Mouse (Mus musculus) myocyte (in vitro differentiated cells): ENCODE data around the gene Emsy. TPM values are rescaled to one million over a fixed set of nuclear protein-coding genes. Genes with fewer than 3 reads are reported as not detected.

ENCODE experiments used
- H3K27me3 ChIP-seq: one replicate; pipeline ENCODE4 v1.6.1; 2011; ENCODE audit not compliant: control insufficient read depth, insufficient read depth, insufficient read length
- H3K36me3 ChIP-seq: one replicate; pipeline ENCODE4 v1.6.1; 2011; ENCODE audit not compliant: control insufficient read depth, insufficient read depth
- H3K4me2 ChIP-seq: one replicate; pipeline ENCODE4 v1.6.1; 2011; ENCODE audit warnings: low read depth, control low read depth
- H3K4me3 ChIP-seq: one replicate; pipeline ENCODE4 v1.5.1; 2011; ENCODE audit warnings: mild to moderate bottlenecking, control low read depth, moderate library complexity
- H3K79me2 ChIP-seq: one replicate; pipeline ENCODE4 v1.6.1; 2011; ENCODE audit not compliant: control insufficient read depth, insufficient read depth
- H3ac ChIP-seq: one replicate; pipeline ENCODE4 v1.6.1; 2011; ENCODE audit not compliant: control insufficient read depth, insufficient read length
- CEBPB ChIP-seq: IDR thresholded peaks from 2 replicates; pipeline ENCODE4 v1.6.1; 2011; ENCODE audit warnings: mild to moderate bottlenecking, moderate library complexity; ENCODE audit not compliant: poor library complexity, insufficient read depth, severe bottlenecking
- E2F4 ChIP-seq: IDR thresholded peaks from one replicate; pipeline ENCODE4 v1.6.1; 2011; ENCODE audit warnings: mild to moderate bottlenecking, control low read depth, moderate library complexity; ENCODE audit not compliant: insufficient read depth
- MAX ChIP-seq: IDR thresholded peaks from one replicate; pipeline ENCODE4 v1.6.1; 2011; ENCODE audit warnings: low read depth, mild to moderate bottlenecking, control low read depth
- MYOD1 ChIP-seq, 3 experiments: IDR thresholded peaks; one replicate each; pipeline ENCODE4 v1.6.1; 2011; ENCODE audit warnings: control low read depth in 2 of 3, low read depth in 2 of 3, mild to moderate bottlenecking in 2 of 3, moderate library complexity in 1 of 3; ENCODE audit not compliant: insufficient read length in 2 of 3, control insufficient read depth in 1 of 3
- MYOG ChIP-seq, 3 experiments: IDR thresholded peaks; one replicate each; pipeline ENCODE4 v1.6.1; 2011; ENCODE audit warnings: control low read depth in 2 of 3, low read depth in 2 of 3, mild to moderate bottlenecking in 2 of 3; ENCODE audit not compliant: insufficient read length in 2 of 3, control insufficient read depth in 1 of 3, insufficient read depth in 1 of 3
- POLR2A ChIP-seq: IDR thresholded peaks from one replicate; pipeline ENCODE4 v1.6.1; 2011; ENCODE audit warnings: low read depth, mild to moderate bottlenecking, control low read depth, moderate library complexity; ENCODE audit not compliant: insufficient read length
- POLR2AphosphoS2 ChIP-seq: IDR thresholded peaks from one replicate; pipeline ENCODE4 v1.6.1; 2011; ENCODE audit warnings: low read depth, control low read depth; ENCODE audit not compliant: insufficient read length
- REST ChIP-seq: IDR thresholded peaks from one replicate; pipeline ENCODE4 v1.6.1; 2011; ENCODE audit warnings: mild to moderate bottlenecking, control low read depth, moderate library complexity; ENCODE audit not compliant: insufficient read depth, insufficient read length
- SRF ChIP-seq: IDR thresholded peaks from one replicate; pipeline ENCODE4 v1.6.1; 2011; ENCODE audit warnings: low read depth; ENCODE audit not compliant: control insufficient read depth, insufficient read length
- TCF12 ChIP-seq: IDR thresholded peaks from one replicate; pipeline ENCODE4 v1.6.1; 2011; ENCODE audit warnings: mild to moderate bottlenecking, control low read depth; ENCODE audit not compliant: poor library complexity, insufficient read depth, severe bottlenecking
- TCF3 ChIP-seq: IDR thresholded peaks from one replicate; pipeline ENCODE4 v1.6.1; 2011; ENCODE audit warnings: low read depth, control low read depth; ENCODE audit not compliant: insufficient read length
- USF1 ChIP-seq: IDR thresholded peaks from one replicate; pipeline ENCODE4 v1.6.1; 2011; ENCODE audit warnings: low read depth, mild to moderate bottlenecking, control low read depth, moderate library complexity
- polyA plus RNA-seq: library from polyadenylated mRNA; unstranded; fragments of >200 nt; fragmentation: generic; extraction: Trizol; gene quantifications from one replicate; pipeline ENCODE4 v1.2.1, GENCODE M21; 2012; ENCODE audit warnings: missing spikeins

The Emsy gene
- polyA plus RNA-seq, 1 experiment: 9.1 TPM

GRCm38 (mm10) chr7:98593276-98593675 lies 63.3 kb downstream of the Emsy start:
- no peaks in the 10 kb centered on the region for H3K79me2 ChIP-seq
- H3K36me3 ChIP-seq: peaks cover 41% of the 10 kb centered on the region
- TF ChIP-seq MYOD1 (IDR thresholded peaks at IDR 0.05; ENCODE audit: control insufficient read depth in 1 of 3, insufficient read length in 2 of 3, low read depth in 2 of 3) (no peak), POLR2AphosphoS2 (no peak), TCF12 (no peak), MYOG (IDR thresholded peaks at IDR 0.05; ENCODE audit: control insufficient read depth in 1 of 3, insufficient read depth in 1 of 3, insufficient read length in 2 of 3, low read depth in 2 of 3) (no peak), E2F4 (no peak), TCF3 (no peak), MAX (no peak), SRF (no peak), USF1 (no peak), REST (no peak), CEBPB (no peak), POLR2A (no peak)
- no peak overlapping the region for H3K4me3 ChIP-seq
- no peak overlapping the region for H3ac ChIP-seq
- no peak overlapping the region for H3K4me2 ChIP-seq
- no peaks in the 10 kb centered on the region for H3K27me3 ChIP-seq

- Histone ChIP-seq H3ac (no peak overlapping the region), H3K4me2 (no peak overlapping the region), H3K79me2 (no peaks in the 10 kb centered on the region), H3K36me3 (peaks cover 28% of the 10 kb centered on the region), H3K27me3 (no peaks in the 10 kb centered on the region), H3K4me3 (no peak overlapping the region)
- no peak for TF ChIP-seq USF1
- no peak for TF ChIP-seq POLR2AphosphoS2
- no peak for TF ChIP-seq E2F4
- TF ChIP-seq TCF3: no peak
- TF ChIP-seq MAX: no peak
- no peak for TF ChIP-seq CEBPB
- TF ChIP-seq SRF: no peak
- no peak for TF ChIP-seq MYOG (IDR thresholded peaks at IDR 0.05; ENCODE audit: control insufficient read depth in 1 of 3, insufficient read depth in 1 of 3, insufficient read length in 2 of 3, low read depth in 2 of 3)
- TF ChIP-seq MYOD1 (IDR thresholded peaks at IDR 0.05; ENCODE audit: control insufficient read depth in 1 of 3, insufficient read length in 2 of 3, low read depth in 2 of 3): no peak
- TF ChIP-seq POLR2A: no peak
- no peak for TF ChIP-seq REST
- TF ChIP-seq TCF12: no peak
Measured at GRCm38 (mm10) chr7:98589028-98589427, 67.6 kb downstream of the Emsy start.

DNA sequence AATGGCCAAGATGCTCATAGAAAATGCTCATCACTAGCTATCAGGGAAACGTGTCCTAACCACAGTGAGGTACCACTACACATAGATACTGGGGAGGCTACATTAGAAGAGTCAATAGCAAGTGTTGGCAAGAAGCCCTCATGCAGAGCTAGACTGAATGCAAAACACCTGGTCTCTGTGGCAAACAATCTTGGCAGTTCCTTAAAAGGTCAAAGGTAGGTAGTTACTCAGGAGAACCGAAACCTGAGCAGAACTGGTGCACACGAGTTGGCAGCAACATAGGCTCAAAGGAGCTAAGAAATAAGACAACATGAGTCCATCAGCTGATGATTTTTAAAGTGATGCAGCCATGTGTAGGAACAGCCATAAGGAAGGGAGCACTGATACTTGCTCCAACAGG lies 70.3 kb downstream of the Emsy start:
- H3K79me2 ChIP-seq: no peaks in the 10 kb centered on the region
- TF ChIP-seq POLR2A (no peak), SRF (no peak), MAX (no peak), REST (no peak), USF1 (no peak), TCF12 (no peak), E2F4 (no peak), CEBPB (no peak), TCF3 (no peak), POLR2AphosphoS2 (no peak), MYOG (IDR thresholded peaks at IDR 0.05; ENCODE audit: control insufficient read depth in 1 of 3, insufficient read depth in 1 of 3, insufficient read length in 2 of 3, low read depth in 2 of 3) (no peak)
- H3K27me3 ChIP-seq: no peaks in the 10 kb centered on the region
- H3K36me3 ChIP-seq: peaks cover 16% of the 10 kb centered on the region
- no peak overlapping the region for H3K4me3 ChIP-seq
- H3K4me2 ChIP-seq: no peak overlapping the region
- H3ac ChIP-seq: no peak overlapping the region

DNA sequence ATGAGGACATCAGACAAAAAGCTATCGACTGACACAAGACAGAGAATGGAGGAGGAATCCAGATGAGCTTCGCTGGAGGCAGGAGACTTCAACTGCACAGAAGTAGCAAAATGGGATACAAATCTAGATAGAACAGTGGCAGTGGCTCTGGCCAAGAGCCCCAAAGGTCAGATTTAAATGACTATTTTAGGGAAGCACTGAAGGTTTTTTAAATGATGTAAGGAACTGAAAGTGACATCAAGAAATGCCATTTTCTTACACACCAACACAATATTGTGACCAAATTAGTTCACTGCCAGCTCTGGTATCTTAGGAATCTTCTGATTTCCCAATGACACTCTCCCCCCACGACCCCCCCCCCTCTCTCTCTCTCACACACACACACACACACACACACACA lies 72.0 kb downstream of the Emsy start:
- H3K27me3 ChIP-seq: no peaks in the 10 kb centered on the region
- no peaks in the 10 kb centered on the region for H3K79me2 ChIP-seq
- TF ChIP-seq USF1 (no peak), MAX (no peak), CEBPB (no peak), MYOG (IDR thresholded peaks at IDR 0.05; ENCODE audit: control insufficient read depth in 1 of 3, insufficient read depth in 1 of 3, insufficient read length in 2 of 3, low read depth in 2 of 3) (no peak), TCF3 (no peak), TCF12 (no peak), POLR2AphosphoS2 (no peak), E2F4 (no peak), SRF (no peak), POLR2A (no peak), REST (no peak), MYOD1 (IDR thresholded peaks at IDR 0.05; ENCODE audit: control insufficient read depth in 1 of 3, insufficient read length in 2 of 3, low read depth in 2 of 3) (no peak)
- no peak overlapping the region for H3ac ChIP-seq
- peaks cover 8% of the 10 kb centered on the region for H3K36me3 ChIP-seq
- no peak overlapping the region for H3K4me2 ChIP-seq
- no peak overlapping the region for H3K4me3 ChIP-seq
